Mouse (Mus musculus): Measurements from ENCODE around the gene Gm20388. TPM values are rescaled to one million over a fixed set of nuclear protein-coding genes. Genes with fewer than 3 reads are reported as not detected.
A peak's percentile ranks its signal among the peaks of the same experiment; 100 is the strongest.
"Not testable (repeated sequence)": the region's sequence is repeated elsewhere in the genome, so short reads cannot be mapped to it uniquely, and the experiment has no call there.

Gene Gm20388
- total RNA-seq, 2 experiments from 2014 or later = 11.4 to 18.1 TPM

- ATAC-seq (replicated peaks; ENCODE audit: low FRiP score, low TSS enrichment, poor library complexity, severe bottlenecking) = no peak
These were observed 756.3 kb downstream of the Gm20388 start for GRCm38 (mm10) chr8:120666807-120667470.

GRCm38 (mm10) chr8:120667561-120668373 is 757.1 kb downstream of the Gm20388 start, which contains the start of the genes Gm27021 and Cox4i1:
Gene Gm27021, minus strand, starts transcription at chr8:120668079.
Gene Cox4i1, plus strand, starts transcription at chr8:120668222.
- ATAC-seq (replicated peaks; ENCODE audit: low FRiP score, low TSS enrichment, poor library complexity, severe bottlenecking) = peak; percentile 82

- 0 out of 2 replicates have a peak, but pooled peaks have one; percentile 5 for ATAC-seq (replicated peaks; ENCODE audit: low FRiP score, low TSS enrichment, poor library complexity, severe bottlenecking)
These were observed 757.8 kb downstream of the Gm20388 start, which contains the start of gene Emc8 for GRCm38 (mm10) chr8:120668374-120668905. Gene Emc8, minus strand, starts transcription at chr8:120668573.

- no peak for ATAC-seq (replicated peaks; ENCODE audit: low FRiP score, low TSS enrichment, poor library complexity, severe bottlenecking)
These were observed 761.1 kb downstream of the Gm20388 start for GRCm38 (mm10) chr8:120671775-120672174.

GRCm38 (mm10) chr8:120672626-120673229 is 762.1 kb downstream of the Gm20388 start:
- ATAC-seq (replicated peaks; ENCODE audit: low FRiP score, low TSS enrichment, poor library complexity, severe bottlenecking) = no peak

- no peak for ATAC-seq (replicated peaks; ENCODE audit: low FRiP score, low TSS enrichment, poor library complexity, severe bottlenecking)
These were observed 762.7 kb downstream of the Gm20388 start for GRCm38 (mm10) chr8:120673298-120673697.

GRCm38 (mm10) chr8:120675718-120676117 is 765.1 kb downstream of the Gm20388 start:
- ATAC-seq (replicated peaks; ENCODE audit: low FRiP score, low TSS enrichment, poor library complexity, severe bottlenecking) = no peak

- ATAC-seq (replicated peaks; ENCODE audit: low FRiP score, low TSS enrichment, poor library complexity, severe bottlenecking) = peak; percentile 77
These were observed 767.8 kb downstream of the Gm20388 start for GRCm38 (mm10) chr8:120678447-120678846.

- 0 out of 2 replicates have a peak, but pooled peaks have one; percentile 27 for ATAC-seq (replicated peaks; ENCODE audit: low FRiP score, low TSS enrichment, poor library complexity, severe bottlenecking)
These were observed 769.2 kb downstream of the Gm20388 start for GRCm38 (mm10) chr8:120679629-120680387.

GRCm38 (mm10) chr8:120680405-120680804 is 769.8 kb downstream of the Gm20388 start:
- not testable (repeated sequence) for ATAC-seq (replicated peaks; ENCODE audit: low FRiP score, low TSS enrichment, poor library complexity, severe bottlenecking)

GRCm38 (mm10) chr8:120681113-120681512 is 770.5 kb downstream of the Gm20388 start:
- ATAC-seq (replicated peaks; ENCODE audit: low FRiP score, low TSS enrichment, poor library complexity, severe bottlenecking) = no peak

GRCm38 (mm10) chr8:120683602-120684001 is 773.0 kb downstream of the Gm20388 start:
- peak; percentile 73 for ATAC-seq (replicated peaks; ENCODE audit: low FRiP score, low TSS enrichment, poor library complexity, severe bottlenecking)

- no peak for ATAC-seq (replicated peaks; ENCODE audit: low FRiP score, low TSS enrichment, poor library complexity, severe bottlenecking)
These were observed 773.4 kb downstream of the Gm20388 start for GRCm38 (mm10) chr8:120684082-120684481.

- ATAC-seq (replicated peaks; ENCODE audit: low FRiP score, low TSS enrichment, poor library complexity, severe bottlenecking) = no peak
These were observed 774.5 kb downstream of the Gm20388 start for GRCm38 (mm10) chr8:120685097-120685496.

GRCm38 (mm10) chr8:120685591-120685990 is 775.0 kb downstream of the Gm20388 start:
- no peak for ATAC-seq (replicated peaks; ENCODE audit: low FRiP score, low TSS enrichment, poor library complexity, severe bottlenecking)

GRCm38 (mm10) chr8:120686051-120686450 is 775.4 kb downstream of the Gm20388 start:
- ATAC-seq (replicated peaks; ENCODE audit: low FRiP score, low TSS enrichment, poor library complexity, severe bottlenecking) = no peak

GRCm38 (mm10) chr8:120686576-120686975 is 775.9 kb downstream of the Gm20388 start:
- ATAC-seq (replicated peaks; ENCODE audit: low FRiP score, low TSS enrichment, poor library complexity, severe bottlenecking) = no peak

- no peak for ATAC-seq (replicated peaks; ENCODE audit: low FRiP score, low TSS enrichment, poor library complexity, severe bottlenecking)
These were observed 777.1 kb downstream of the Gm20388 start for GRCm38 (mm10) chr8:120687786-120688185.

- ATAC-seq (replicated peaks; ENCODE audit: low FRiP score, low TSS enrichment, poor library complexity, severe bottlenecking) = no peak
These were observed 777.9 kb downstream of the Gm20388 start for GRCm38 (mm10) chr8:120688511-120688910.

Data from megakaryocyte-erythroid progenitor cell, adult 5-6 weeks (primary cell).